Mouse (Mus musculus) neural tube, embryonic 14.5 days (tissue): Measurements from ENCODE around the gene Micall2. TPM values are rescaled to one million over a fixed set of nuclear protein-coding genes. Genes with fewer than 3 reads are reported as not detected.
A peak's percentile ranks its signal among the peaks of the same experiment; 100 is the strongest.

Experiments used
- ATAC-seq: fragments of 200-750 bp; cut with Nextera tagmentation; 2 replicates; pipeline ENCODE4 v1.8.0; 2017; ENCODE audit warnings: low read depth, mild to moderate bottlenecking, moderate TSS enrichment, moderate library complexity
- H3K27ac ChIP-seq: fragments of 300-500 bp; sonication (generic); 2 replicates; pipeline ENCODE4 v1.5.1; 2014; ENCODE audit warnings: low read depth, mild to moderate bottlenecking, control low read depth, low read length, moderate library complexity, mixed read lengths
- H3K27me3 ChIP-seq: fragments of 300-500 bp; sonication (generic); 2 replicates; pipeline ENCODE4 v1.6.1; 2014; ENCODE audit warnings: low read length; ENCODE audit not compliant: control insufficient read depth, insufficient read depth
- H3K36me3 ChIP-seq: fragments of 300-500 bp; sonication (generic); 2 replicates; pipeline ENCODE4 v1.6.1; 2014; ENCODE audit warnings: low read length, mixed read lengths; ENCODE audit not compliant: control insufficient read depth, insufficient read depth
- H3K4me1 ChIP-seq: fragments of 300-500 bp; sonication (generic); 2 replicates; pipeline ENCODE4 v1.6.1; 2014; ENCODE audit warnings: low read length; ENCODE audit not compliant: control insufficient read depth, insufficient read depth
- H3K4me2 ChIP-seq: fragments of 300-500 bp; sonication (generic); 2 replicates; pipeline ENCODE4 v1.6.1; 2014; ENCODE audit warnings: mild to moderate bottlenecking, low read depth, low read length, control low read depth
- H3K4me3 ChIP-seq: fragments of 300-500 bp; sonication (generic); 2 replicates; pipeline ENCODE4 v1.5.1; 2014; ENCODE audit warnings: low read depth, low read length, control low read depth, mixed read lengths
- H3K9ac ChIP-seq: fragments of 300-500 bp; sonication (generic); replicated peaks from 2 replicates; pipeline ENCODE4 v1.6.1; 2014; ENCODE audit warnings: low read depth, mild to moderate bottlenecking, control low read depth, low read length, mixed read lengths
- H3K9me3 ChIP-seq: fragments of 300-500 bp; sonication (generic); 2 replicates; pipeline ENCODE4 v1.6.1; 2016; ENCODE audit warnings: low read length; ENCODE audit not compliant: control insufficient read depth
- WGBS: fragments of 180-500 bp; shearing (Covaris S2); extraction: QIAGEN DNeasy Blood & Tissue Kit; methylation state at CpG from one replicate; pipeline ENCODE4 v1.1.7; 2014; 5-methylcytosine and 5-hydroxymethylcytosine counted together
- polyA plus RNA-seq: library from polyadenylated mRNA; unstranded; fragments of >200 nt; fragmentation: Nextera tagmentation; extraction: Ambion mirVana; gene quantifications from 2 replicates; pipeline ENCODE4 v1.2.1, GENCODE M21; 2014

Micall2 gene
- 9.1 and 9.4 TPM in 2 replicates for polyA plus RNA-seq

DNA sequence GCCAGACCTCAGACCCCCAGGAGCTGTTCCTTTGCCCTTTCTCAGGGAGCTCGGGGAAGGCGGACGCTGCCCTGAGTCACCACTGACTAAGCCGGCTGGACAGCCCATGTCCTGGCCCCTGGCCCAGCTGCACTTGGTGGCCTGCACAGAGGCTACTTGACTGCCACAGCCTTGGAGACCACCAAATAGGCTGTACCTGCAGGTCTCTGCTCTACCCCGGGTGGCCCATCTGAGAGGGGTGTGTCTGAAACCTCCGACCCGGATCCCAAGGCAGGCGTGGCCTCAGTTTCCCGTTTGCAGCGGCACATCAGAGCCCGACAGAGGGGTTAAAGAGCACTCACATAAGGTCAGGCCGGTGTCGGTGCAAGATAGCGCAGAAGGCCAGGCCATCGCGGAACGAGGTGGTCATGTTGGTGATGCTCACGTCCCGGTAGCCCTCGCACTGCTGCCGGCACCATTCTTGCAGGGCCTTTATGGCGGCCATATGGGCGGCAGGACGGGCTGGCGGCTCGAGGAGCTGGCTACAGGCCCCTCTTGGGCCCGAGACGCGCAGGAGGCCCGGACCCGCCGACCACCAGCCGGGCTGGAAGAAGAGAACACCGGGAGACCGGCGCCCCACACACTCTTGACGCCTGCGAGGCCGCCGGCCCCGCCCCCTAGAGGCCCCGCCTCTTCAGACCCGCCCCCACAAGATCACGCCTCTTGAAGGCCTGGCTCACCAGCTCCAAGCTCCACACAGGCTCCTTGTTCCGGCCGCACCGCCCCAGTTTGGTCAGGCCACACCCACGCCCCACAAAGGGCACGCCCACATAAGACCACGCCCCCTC lies at the start of gene Micall2:
Gene Micall2, minus strand, starts transcription at position 660 of the 827 bp plus-strand sequence.
- Histone ChIP-seq H3K9me3 (no peaks in the 10 kb centered on the region), H3K4me2 (peak within 1 kb of the TSS; percentile 86), H3K27me3 (peaks cover 4% of the 10 kb centered on the region; the same call in 1 of the 2 replicates), H3K36me3 (no peaks in the 10 kb centered on the region), H3K9ac (peak within 1 kb of the TSS; percentile 63), H3K27ac (no peak within 1 kb of the TSS; the same call in 1 of the 2 replicates), H3K4me3 (peak within 1 kb of the TSS; percentile 43), H3K4me1 (peaks cover 8% of the 10 kb centered on the region)
- peak; percentile 96 for ATAC-seq
- WGBS = 7% methylated on average over 45 of the region's 50 CpGs

DNA sequence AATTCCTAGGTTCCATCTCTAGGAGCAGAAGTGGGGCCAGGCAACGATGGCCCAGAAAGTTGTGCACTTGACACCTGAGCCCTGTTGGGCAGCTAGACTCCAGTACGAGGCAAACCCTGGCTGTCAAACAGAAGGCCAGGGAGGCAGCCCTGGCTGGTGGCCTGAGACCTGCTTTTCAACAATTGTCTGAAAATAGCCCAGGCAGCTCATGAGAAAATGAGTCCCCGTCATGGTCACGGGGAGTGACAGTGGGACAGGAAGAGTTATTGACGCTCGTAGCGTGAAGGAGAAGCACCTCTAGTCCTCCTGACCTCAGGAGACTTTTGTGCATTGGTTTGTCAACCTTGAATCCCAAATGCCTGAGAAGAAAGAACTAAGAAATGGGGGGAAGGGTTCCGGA lies 45.3 kb upstream of the Micall2 start:
- H3K4me1 ChIP-seq = no peaks in the 10 kb centered on the region
- H3K4me3 ChIP-seq = no peak overlapping the region
- WGBS = 81% methylated on average over 8 of the region's 8 CpGs
- no peak overlapping the region for H3K4me2 ChIP-seq
- H3K9ac ChIP-seq = no peak overlapping the region
- no peaks in the 10 kb centered on the region for H3K9me3 ChIP-seq
- no peak overlapping the region for H3K27ac ChIP-seq
- ATAC-seq = no peak
- H3K36me3 ChIP-seq = no peaks in the 10 kb centered on the region
- no peaks in the 10 kb centered on the region for H3K27me3 ChIP-seq

GRCm38 (mm10) chr5:139776966-139777365 lies 40.8 kb upstream of the Micall2 start:
- H3K9me3 ChIP-seq = no peaks in the 10 kb centered on the region
- no peak overlapping the region for H3K27ac ChIP-seq
- no peaks in the 10 kb centered on the region for H3K27me3 ChIP-seq
- ATAC-seq = no peak
- no peak overlapping the region for H3K4me3 ChIP-seq
- 86% methylated on average over 5 of the region's 5 CpGs for WGBS
- no peak overlapping the region for H3K4me2 ChIP-seq
- 0 out of 2 replicates have a peak, but pooled peaks cover 11% of the 10 kb centered on the region for H3K36me3 ChIP-seq
- H3K9ac ChIP-seq = no peak overlapping the region
- peaks cover 6% of the 10 kb centered on the region for H3K4me1 ChIP-seq

- Histone ChIP-seq H3K27ac (no peak within 1 kb of the TSS), H3K4me1 (peaks cover 6% of the 10 kb centered on the region), H3K4me2 (peak within 1 kb of the TSS; percentile 97), H3K9me3 (no peaks in the 10 kb centered on the region), H3K4me3 (peak within 1 kb of the TSS; percentile 57), H3K27me3 (no peaks in the 10 kb centered on the region), H3K36me3 (peaks cover 26% of the 10 kb centered on the region), H3K9ac (peak within 1 kb of the TSS; percentile 83)
- ATAC-seq = peak; percentile 91
- WGBS = under 1% methylated on average over 55 of the region's 55 CpGs
Observed at GRCm38 (mm10) chr5:139775216-139775926, 39.2 kb upstream of the Micall2 start, which contains the start of gene Ints1. TSS of gene Ints1 (minus strand) at chr5:139775674.

- Histone ChIP-seq H3K4me1 (no peaks in the 10 kb centered on the region), H3K4me3 (no peak overlapping the region), H3K9ac (no peak overlapping the region), H3K27me3 (no peaks in the 10 kb centered on the region), H3K4me2 (no peak overlapping the region), H3K36me3 (peaks cover 86% of the 10 kb centered on the region), H3K9me3 (no peaks in the 10 kb centered on the region), H3K27ac (no peak overlapping the region)
- ATAC-seq = no peak
- 100% methylated on average over 8 of the region's 8 CpGs for WGBS
Observed at GRCm38 (mm10) chr5:139768216-139768615, 32.1 kb upstream of the Micall2 start.

DNA sequence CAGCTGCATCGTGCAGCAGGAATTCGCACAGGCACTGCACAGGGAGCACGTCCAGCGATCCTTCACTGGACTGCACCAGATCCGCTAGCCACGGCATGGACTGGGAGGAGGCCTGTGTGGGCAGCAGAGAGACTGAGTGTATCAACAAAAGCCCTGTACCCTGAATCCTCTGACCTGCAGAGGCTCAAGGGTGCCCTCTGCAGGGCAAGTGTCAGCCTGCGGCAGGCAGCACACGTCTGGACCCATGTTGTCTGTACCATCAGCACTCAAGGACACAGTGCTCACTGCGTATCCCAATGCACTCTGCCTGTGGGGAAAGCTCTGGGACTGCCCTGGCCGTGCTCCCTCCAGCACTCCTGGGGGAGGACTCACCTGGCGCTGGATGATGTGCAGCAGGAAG lies 28.2 kb upstream of the Micall2 start:
- ATAC-seq = no peak
- no peak overlapping the region for H3K9ac ChIP-seq
- no peaks in the 10 kb centered on the region for H3K27me3 ChIP-seq
- H3K4me2 ChIP-seq = no peak overlapping the region
- H3K4me1 ChIP-seq = no peaks in the 10 kb centered on the region
- H3K36me3 ChIP-seq = peaks cover 80% of the 10 kb centered on the region
- H3K27ac ChIP-seq = no peak overlapping the region
- 74% methylated on average over 11 of the region's 11 CpGs for WGBS
- no peaks in the 10 kb centered on the region for H3K9me3 ChIP-seq
- H3K4me3 ChIP-seq = no peak overlapping the region

DNA sequence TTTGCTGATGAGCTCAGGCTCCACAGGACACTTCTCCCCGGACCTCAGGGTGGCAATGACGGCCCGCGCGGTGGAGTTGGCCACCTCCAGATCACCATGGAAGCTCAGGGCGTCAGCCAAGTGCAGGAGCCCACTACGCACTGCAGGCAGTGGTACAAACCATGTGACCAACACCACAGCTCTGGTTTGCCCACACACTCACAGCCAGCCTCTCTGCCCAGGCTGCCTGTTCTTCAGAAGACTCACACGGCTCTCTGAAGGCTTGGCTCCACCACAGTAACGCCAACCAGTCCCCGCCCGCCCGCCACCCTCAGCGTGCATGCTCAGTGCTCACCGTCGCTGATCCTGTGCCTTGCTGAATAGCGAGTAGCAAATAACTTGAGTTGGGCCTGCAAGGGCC lies 22.0 kb upstream of the Micall2 start:
- Histone ChIP-seq H3K4me2 (no peak overlapping the region), H3K4me3 (no peak overlapping the region), H3K9ac (no peak overlapping the region), H3K36me3 (peaks cover 71% of the 10 kb centered on the region), H3K27ac (no peak overlapping the region), H3K4me1 (no peaks in the 10 kb centered on the region), H3K9me3 (no peaks in the 10 kb centered on the region), H3K27me3 (no peaks in the 10 kb centered on the region)
- no peak for ATAC-seq
- 88% methylated on average over 16 of the region's 16 CpGs for WGBS

DNA sequence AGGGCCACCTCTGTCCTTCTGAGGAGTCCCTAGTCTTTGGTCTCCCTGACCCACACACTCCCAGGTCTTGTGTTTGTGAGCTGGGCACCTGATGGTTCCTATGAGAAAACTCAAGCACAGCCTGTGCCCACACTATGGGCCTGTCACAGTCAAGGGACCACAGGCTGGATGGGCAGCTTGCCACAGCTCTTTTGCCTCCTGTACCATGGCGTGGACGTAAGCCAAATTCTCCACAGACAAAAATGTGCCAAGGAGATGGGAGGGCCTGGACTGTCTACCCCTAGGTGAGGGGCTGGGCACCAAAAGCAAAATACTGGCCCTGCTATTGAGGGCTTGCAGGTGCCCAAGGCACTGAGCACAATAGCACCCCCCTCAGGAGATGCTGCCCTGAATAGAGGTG lies 20.4 kb upstream of the Micall2 start:
- Histone ChIP-seq H3K9me3 (no peaks in the 10 kb centered on the region), H3K4me2 (no peak overlapping the region), H3K27ac (no peak overlapping the region), H3K36me3 (peaks cover 70% of the 10 kb centered on the region), H3K9ac (no peak overlapping the region), H3K27me3 (no peaks in the 10 kb centered on the region), H3K4me1 (no peaks in the 10 kb centered on the region), H3K4me3 (no peak overlapping the region)
- WGBS = 91% methylated on average over 2 of the region's 2 CpGs
- no peak for ATAC-seq

DNA sequence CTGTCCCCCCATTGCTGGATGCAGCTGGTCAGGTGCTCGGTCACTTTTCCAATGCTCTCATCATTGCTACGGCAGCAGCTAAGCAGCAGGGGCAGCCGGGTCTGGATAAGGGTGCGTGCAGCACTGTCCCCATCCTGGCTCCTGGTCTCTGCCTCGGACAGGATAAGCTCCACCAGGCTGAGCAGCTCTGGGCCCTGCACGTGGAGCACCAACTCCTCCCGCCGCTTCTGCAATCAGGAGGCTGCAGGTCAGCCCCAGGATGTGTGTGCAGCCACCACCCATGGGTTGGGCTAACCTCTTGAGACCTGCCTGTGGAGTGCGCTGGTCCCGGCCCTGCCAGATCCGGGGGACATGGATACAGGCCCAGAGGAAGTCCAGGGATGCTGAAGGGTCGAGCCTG lies 20.0 kb upstream of the Micall2 start:
- peaks cover 70% of the 10 kb centered on the region for H3K36me3 ChIP-seq
- ATAC-seq = no peak
- no peak overlapping the region for H3K9ac ChIP-seq
- no peaks in the 10 kb centered on the region for H3K27me3 ChIP-seq
- WGBS = 93% methylated on average over 12 of the region's 12 CpGs
- no peak overlapping the region for H3K4me3 ChIP-seq
- no peak overlapping the region for H3K4me2 ChIP-seq
- no peak overlapping the region for H3K27ac ChIP-seq
- H3K9me3 ChIP-seq = no peaks in the 10 kb centered on the region
- H3K4me1 ChIP-seq = no peaks in the 10 kb centered on the region
